Mouse (Mus musculus): Measurements from ENCODE around the gene Shc2.

DNA sequence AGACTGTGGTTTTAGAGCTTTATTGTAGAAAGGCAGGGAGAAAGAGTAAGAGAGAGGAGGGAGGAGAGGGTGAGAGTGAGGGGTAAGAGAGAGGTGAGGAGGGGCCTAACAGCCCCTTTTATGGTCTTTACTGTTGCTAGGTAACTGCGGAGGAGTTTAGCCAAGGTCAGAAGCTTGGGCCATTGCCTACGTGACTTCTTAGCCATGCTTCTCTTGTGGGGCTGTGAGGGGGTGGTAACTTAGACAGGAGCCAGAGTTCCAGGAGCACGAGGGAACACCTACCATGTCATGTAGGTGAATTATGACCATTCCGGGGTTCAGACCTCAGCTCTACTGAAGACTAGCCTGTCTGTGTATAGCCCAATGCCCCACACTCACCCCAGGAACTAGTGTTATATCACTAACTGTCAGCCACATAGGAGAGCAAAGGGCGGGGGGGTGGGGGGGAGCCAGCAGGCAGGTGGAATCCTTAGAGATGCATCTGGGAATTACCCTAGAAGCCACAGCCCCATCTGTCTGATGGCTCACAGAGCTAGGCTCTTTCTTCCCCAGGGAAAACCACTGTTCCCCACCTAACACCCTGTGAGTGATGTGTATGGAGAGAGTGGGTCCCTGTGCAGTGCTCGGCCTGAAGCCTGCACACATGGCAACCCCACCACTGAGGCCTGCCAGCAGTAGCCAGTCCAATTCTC, 33.8 kb upstream of the Shc2 start:
- no peak for TF ChIP-seq CTCF (IDR thresholded peaks at IDR 0.05; ENCODE audit: extremely low read depth, insufficient read length, insufficient replicate concordance, low read depth, low read length)
- TF ChIP-seq POLR2A (IDR thresholded peaks at IDR 0.05; ENCODE audit: low read depth, low read length) = no peak
